ENCODE assay signal across 36 mouse cellular contexts in genomic region chr2:143089866-143090265, GRCm38 (mm10). TPM values are rescaled to one million over a fixed set of nuclear protein-coding genes. Genes with fewer than 3 reads are reported as not detected.
"Had no signal": no experiment of that assay in that cellular context is flagged by ENCODE, and none has a peak within 500 bp of the region (broad histone marks: within the 10 kb centered on the region; RNA-seq: fewer than 3 reads in every experiment).

No protein-coding gene starts in this region.

- DNase-seq: heart, postnatal 10 days; heart, postnatal 14 days; heart, postnatal 36 days; heart, postnatal 4 days; kidney, adult 11 months; kidney, adult 18-20 months; kidney, adult 2 months; kidney, adult 8-10 months; kidney, adult 9 months; kidney, postnatal 10 days; kidney, postnatal 14 days; kidney, postnatal 25 days; kidney, postnatal 36 days; kidney, postnatal 4 days; layer of hippocampus, adult 9-11 months; layer of hippocampus, postnatal 36 days had no signal

- H3K9ac ChIP-seq: heart, embryonic 12.5 days; heart, embryonic 13.5 days; heart, embryonic 15.5 days; hindbrain, embryonic 12.5 days; hindbrain, embryonic 13.5 days; hindbrain, embryonic 14.5 days; hindbrain, embryonic 15.5 days; intestine, embryonic 15.5 days; kidney, embryonic 15.5 days had no signal

- H3K4me2 ChIP-seq: heart, embryonic 11.5 days; heart, embryonic 12.5 days; heart, embryonic 13.5 days; heart, embryonic 15.5 days; hindbrain, embryonic 12.5 days; hindbrain, embryonic 13.5 days; hindbrain, embryonic 14.5 days; hindbrain, embryonic 15.5 days; intestine, embryonic 15.5 days; kidney, embryonic 15.5 days had no signal

- H3K4me1 ChIP-seq: heart, embryonic 12.5 days; heart, embryonic 13.5 days; heart, embryonic 15.5 days; hindbrain, embryonic 13.5 days; hindbrain, embryonic 15.5 days; intestine, embryonic 15.5 days; kidney, embryonic 15.5 days had no signal

- ATAC-seq: hindbrain, embryonic 16.5 days; hindbrain, postnatal 0 days; inflammation-experienced regulatory T-cells, adult 6 months; intestine, embryonic 15.5 days; intestine, embryonic 16.5 days; intestine, postnatal 0 days had no signal

- H3K9me3 ChIP-seq: heart, embryonic 12.5 days; heart, embryonic 13.5 days; heart, embryonic 15.5 days; hindbrain, embryonic 10.5 days; hindbrain, embryonic 12.5 days; hindbrain, embryonic 13.5 days; hindbrain, embryonic 15.5 days; intestine, embryonic 15.5 days; kidney, embryonic 15.5 days had no signal

- H3K4me3 ChIP-seq: heart, embryonic 12.5 days; heart, embryonic 13.5 days; heart, embryonic 15.5 days; hindbrain, embryonic 10.5 days; hindbrain, embryonic 12.5 days; hindbrain, embryonic 13.5 days; hindbrain, embryonic 15.5 days; intestine, embryonic 15.5 days; kidney, embryonic 15.5 days; layer of hippocampus, adult 2 months; left cerebral cortex, adult 2 months had no signal

- H3K27me3 ChIP-seq: heart, embryonic 15.5 days; hindbrain, embryonic 12.5 days; hindbrain, embryonic 13.5 days; hindbrain, embryonic 15.5 days; intestine, embryonic 15.5 days had no signal

- H3K36me3 ChIP-seq: heart, embryonic 12.5 days; heart, embryonic 13.5 days; heart, embryonic 15.5 days; hindbrain, embryonic 10.5 days; hindbrain, embryonic 12.5 days; hindbrain, embryonic 13.5 days; hindbrain, embryonic 15.5 days; intestine, embryonic 15.5 days; kidney, embryonic 15.5 days had no signal

- H3K27ac ChIP-seq: heart, embryonic 13.5 days; heart, embryonic 15.5 days; hindbrain, embryonic 10.5 days; hindbrain, embryonic 12.5 days; hindbrain, embryonic 13.5 days; hindbrain, embryonic 14.5 days; hindbrain, embryonic 15.5 days; hindbrain, postnatal 0 days; intestine, embryonic 15.5 days; kidney, embryonic 15.5 days; kidney, postnatal 0 days; layer of hippocampus, adult 2 months; left cerebral cortex, adult 2 months had no signal

RNA-seq across cellular contexts. Expression of gene Otor, which starts 11.6 kb away (rescaled TPM):
- polyA plus RNA-seq: hindbrain, embryonic 14.5 days; hindbrain, embryonic 16.5 days; inflammation-experienced regulatory T-cells, adult 6 months; kidney, adult 2 months; kidney, postnatal 0 days; large intestine, adult 2 months had no signal
